Mouse (Mus musculus) stomach, postnatal 0 days (tissue): Measurements from ENCODE around the gene Rnf220.

ENCODE experiments used
- CTCF ChIP-seq: IDR thresholded peaks from 2 replicates; pipeline ENCODE4 v1.5.1; 2016; ENCODE audit warnings: antibody characterized with exemption, low read depth, mild to moderate bottlenecking, moderate library complexity
- EP300 ChIP-seq: optimal IDR thresholded peaks from 2 replicates; pipeline ENCODE3; 2016; ENCODE audit warnings: antibody characterized with exemption

GRCm38 (mm10) chr4:117240867-117241266 is 256.0 kb downstream of the Rnf220 start:
- TF ChIP-seq CTCF (no peak), EP300 (no peak)
